ENCODE assay signal across 14 mouse cellular contexts in genomic region chr9:106300176-106300803, GRCm38 (mm10). TPM values are rescaled to one million over a fixed set of nuclear protein-coding genes. Genes with fewer than 3 reads are reported as not detected.
DNase-seq lines count a peak whose midpoint lies in the region; ATAC-seq and TF ChIP-seq lines count a peak whose summit lies in the region.
"Had no signal": no experiment of that assay in that cellular context is flagged by ENCODE, and none has a peak within 500 bp of the region (broad histone marks: within the 10 kb centered on the region; RNA-seq: fewer than 3 reads in every experiment).

No protein-coding gene starts in this region.

- H3K4me3 ChIP-seq in embryonic facial prominence, embryonic 14.5 days (ENCODE audit: low read depth, low read length), result no peak overlapping the region
- H3K4me3 ChIP-seq in limb, embryonic 14.5 days (replicated peaks; ENCODE audit: low read length), result no peak overlapping the region
- H3K4me3 ChIP-seq in midbrain, embryonic 10.5 days, result no peak overlapping the region
- H3K4me3 ChIP-seq: erythroblast, embryonic 14.5 days; neural tube, embryonic 13.5 days had no signal

- peak overlapping the region; percentile 37; the same call in 1 of the 2 replicates for H3K9ac ChIP-seq in embryonic facial prominence, embryonic 14.5 days (ENCODE audit: low read depth, low read length)
- H3K9ac ChIP-seq in limb, embryonic 14.5 days (ENCODE audit: low read depth, low read length, severe bottlenecking), result no peak overlapping the region
- H3K9ac ChIP-seq: neural tube, embryonic 13.5 days had no signal

- peak; percentile 92 for DNase-seq in brain, adult 2 months (ENCODE audit: low read depth, low spot score)
- DNase-seq in embryonic facial prominence, embryonic 14.5 days (ENCODE audit: low spot score), result peak; percentile 37
- DNase-seq in layer of hippocampus, adult 9-11 months, result peak; percentile 94
- DNase-seq in limb, embryonic 14.5 days (ENCODE audit: low spot score), result no peak
- DNase-seq in cerebellum, adult 11-12 months, result no peak
- DNase-seq in spleen, adult 18-20 months, result no peak
- no peak for DNase-seq in midbrain, embryonic 10.5 days (ENCODE audit: low spot score)
- DNase-seq: cerebellum, postnatal 25 days; heart, postnatal 10 days; liver; midbrain, embryonic 14.5 days; thymus, postnatal 4 days had no signal

- H3K27me3 ChIP-seq in embryonic facial prominence, embryonic 14.5 days (replicated peaks; ENCODE audit: control insufficient read depth, insufficient read depth, low read length), result no peaks in the 10 kb centered on the region
- no peaks in the 10 kb centered on the region for H3K27me3 ChIP-seq in limb, embryonic 14.5 days (ENCODE audit: control insufficient read depth, insufficient read depth, low read length)
- H3K27me3 ChIP-seq in midbrain, embryonic 10.5 days (ENCODE audit: low read depth, poor library complexity, severe bottlenecking), result no peaks in the 10 kb centered on the region
- H3K27me3 ChIP-seq: neural tube, embryonic 13.5 days had no signal

- TF ChIP-seq POLR2A in limb, embryonic 14.5 days (IDR thresholded peaks at IDR 0.05; ENCODE audit: borderline replicate concordance, extremely low read depth, insufficient read depth, insufficient read length), result no peak

- H3K4me1 ChIP-seq in embryonic facial prominence, embryonic 14.5 days (ENCODE audit: control insufficient read depth, insufficient read depth, low read length), result no peaks in the 10 kb centered on the region
- H3K4me1 ChIP-seq in limb, embryonic 14.5 days (ENCODE audit: control insufficient read depth, insufficient read depth, low read length), result no peaks in the 10 kb centered on the region
- H3K4me1 ChIP-seq in midbrain, embryonic 10.5 days, result peaks cover 9% of the 10 kb centered on the region; the same call in 1 of the 2 replicates
- H3K4me1 ChIP-seq: neural tube, embryonic 13.5 days had no signal

- no peaks in the 10 kb centered on the region for H3K9me3 ChIP-seq in embryonic facial prominence, embryonic 14.5 days (ENCODE audit: control insufficient read depth, low read length)
- no peaks in the 10 kb centered on the region for H3K9me3 ChIP-seq in limb, embryonic 14.5 days (ENCODE audit: control insufficient read depth, low read length)
- no peaks in the 10 kb centered on the region for H3K9me3 ChIP-seq in midbrain, embryonic 10.5 days (replicated peaks)
- H3K9me3 ChIP-seq: neural tube, embryonic 13.5 days had no signal

- no peak overlapping the region for H3K27ac ChIP-seq in embryonic facial prominence, embryonic 14.5 days (replicated peaks; ENCODE audit: low read depth, low read length)
- no peak overlapping the region for H3K27ac ChIP-seq in limb, embryonic 14.5 days (replicated peaks; ENCODE audit: low read depth, low read length)
- H3K27ac ChIP-seq in midbrain, embryonic 10.5 days (replicated peaks), result no peak overlapping the region; the same call in 1 of the 2 replicates
- H3K27ac ChIP-seq: neural tube, embryonic 13.5 days had no signal

- peaks cover 14% of the 10 kb centered on the region; the same call in 1 of the 2 replicates for H3K36me3 ChIP-seq in embryonic facial prominence, embryonic 14.5 days (ENCODE audit: control insufficient read depth, insufficient read depth, low read length)
- H3K36me3 ChIP-seq in limb, embryonic 14.5 days (ENCODE audit: control insufficient read depth, insufficient read depth, low read length), result peaks cover 9% of the 10 kb centered on the region; the same call in 1 of the 2 replicates
- H3K36me3 ChIP-seq in midbrain, embryonic 10.5 days, result peaks cover 51% of the 10 kb centered on the region
- H3K36me3 ChIP-seq: neural tube, embryonic 13.5 days had no signal

- ATAC-seq in embryonic facial prominence, embryonic 14.5 days (ENCODE audit: low read depth), result no peak
- ATAC-seq in limb, embryonic 14.5 days (ENCODE audit: low FRiP score, low read depth), result 0 out of 2 replicates have a peak, but pooled peaks have one; percentile 19

- 65% methylated on average over 20 of the region's 20 CpGs for WGBS in embryonic facial prominence, embryonic 14.5 days
- 71% methylated on average over 20 of the region's 20 CpGs for WGBS in limb, embryonic 14.5 days
- 85% methylated on average over 20 of the region's 20 CpGs for WGBS in midbrain, embryonic 10.5 days

- no peak overlapping the region for H3K4me2 ChIP-seq in embryonic facial prominence, embryonic 14.5 days (ENCODE audit: low read depth, low read length)
- H3K4me2 ChIP-seq in limb, embryonic 14.5 days (replicated peaks; ENCODE audit: low read depth, low read length, severe bottlenecking), result no peak overlapping the region
- H3K4me2 ChIP-seq: neural tube, embryonic 13.5 days had no signal

RNA-seq across cellular contexts. Expression of gene Poc1a, which starts 19.4 kb away (rescaled TPM):
- polyA plus RNA-seq in embryonic facial prominence, embryonic 14.5 days (2014; fragmentation: Nextera tagmentation; extraction: Ambion mirVana), result 16.6 and 21.5 TPM in 2 replicates
- 20.1 and 25.9 TPM in 2 replicates for polyA plus RNA-seq in limb, embryonic 14.5 days (2012; rRNA removed)
- 17.4 and 20.2 TPM in 2 replicates for polyA plus RNA-seq in limb, embryonic 14.5 days (2014; fragmentation: Nextera tagmentation; extraction: Ambion mirVana)
- 38.1 and 46.6 TPM in 2 replicates for polyA plus RNA-seq in midbrain, embryonic 10.5 days (2016; fragmentation: Nextera tagmentation; extraction: Ambion mirVana)

RNA-seq across cellular contexts. Expression of gene Alas1, which starts 51.8 kb away (rescaled TPM):
- 94.8 and 102 TPM in 2 replicates for polyA plus RNA-seq in embryonic facial prominence, embryonic 14.5 days (2014; fragmentation: Nextera tagmentation; extraction: Ambion mirVana)
- 83.3 and 97.2 TPM in 2 replicates for polyA plus RNA-seq in limb, embryonic 14.5 days (2012; rRNA removed)
- 89.3 and 95.4 TPM in 2 replicates for polyA plus RNA-seq in limb, embryonic 14.5 days (2014; fragmentation: Nextera tagmentation; extraction: Ambion mirVana)
- 71.1 and 82.7 TPM in 2 replicates for polyA plus RNA-seq in midbrain, embryonic 10.5 days (2016; fragmentation: Nextera tagmentation; extraction: Ambion mirVana)

Comparison
In these comparisons a context has a peak if more than half of its experiments do, and no peak if none do; other contexts are left out.
1. DNase-seq: peak in brain, adult 2 months (single experiment), embryonic facial prominence, embryonic 14.5 days (single experiment) and layer of hippocampus, adult 9-11 months (single experiment); none in limb, embryonic 14.5 days (single experiment), cerebellum, adult 11-12 months (single experiment), spleen, adult 18-20 months (0 of 2) and midbrain, embryonic 10.5 days (single experiment).